Mouse (Mus musculus): ENCODE measurements around the gene Epx. TPM values are rescaled to one million over a fixed set of nuclear protein-coding genes. Genes with fewer than 3 reads are reported as not detected.

The Epx gene
- polyA plus RNA-seq, 2 experiments from 2014 or later = not detected

DNA sequence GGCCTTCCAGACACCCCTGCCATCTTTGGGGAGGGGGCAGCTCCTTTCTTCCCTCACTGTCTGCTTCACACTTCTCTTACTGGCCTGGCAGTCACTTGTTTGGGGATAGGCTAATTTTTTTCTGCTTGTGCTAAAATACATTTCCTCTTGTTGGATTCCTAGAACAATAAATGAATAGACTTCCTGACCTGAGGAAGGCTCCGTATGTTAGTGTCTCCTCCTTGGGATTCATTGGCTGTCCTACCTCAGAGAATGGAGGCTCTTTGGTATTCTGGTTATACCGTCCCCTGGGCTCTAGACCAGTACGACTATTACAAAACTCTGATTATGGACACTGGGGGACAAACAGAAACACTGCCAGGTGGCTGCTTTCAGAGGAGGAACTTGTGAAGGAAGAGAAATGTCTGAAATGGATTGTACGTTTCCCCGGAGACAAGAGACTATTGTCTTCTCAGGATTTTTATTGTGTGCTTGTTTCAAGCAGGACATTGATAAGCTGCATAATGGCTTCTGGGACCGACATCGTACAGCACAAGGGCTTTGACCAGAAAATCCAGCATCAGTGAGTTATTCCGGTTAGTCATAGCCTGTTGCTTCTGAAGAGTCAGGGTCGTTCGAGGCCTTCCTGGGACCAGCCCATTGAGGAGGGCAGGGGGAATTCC, 47.0 kb downstream of the Epx start, which contains the start of gene Lpo:
Gene Lpo (minus strand): TSS at position 51 of the 662 bp plus-strand sequence.
- ATAC-seq = no peak

DNA sequence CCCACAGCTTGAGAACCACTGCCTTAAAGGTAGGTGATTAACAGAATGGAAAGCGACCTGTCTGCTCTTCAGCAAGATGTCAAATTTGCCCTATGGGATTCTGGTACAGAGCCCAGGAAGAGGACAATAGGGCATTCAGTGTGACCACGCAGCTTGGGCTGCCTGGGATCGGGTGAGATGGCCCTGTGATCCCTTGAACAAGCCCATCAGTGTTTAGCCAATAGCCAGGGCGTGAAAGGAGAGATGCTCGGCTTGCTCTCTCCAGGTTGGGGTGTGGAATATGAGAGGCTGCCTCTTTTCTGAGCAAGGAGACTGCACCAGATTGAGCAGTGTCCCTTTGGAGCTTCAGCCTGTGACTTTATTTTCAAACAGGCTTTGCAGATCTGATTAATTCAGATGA, 53.8 kb downstream of the Epx start:
- ATAC-seq = no peak

DNA sequence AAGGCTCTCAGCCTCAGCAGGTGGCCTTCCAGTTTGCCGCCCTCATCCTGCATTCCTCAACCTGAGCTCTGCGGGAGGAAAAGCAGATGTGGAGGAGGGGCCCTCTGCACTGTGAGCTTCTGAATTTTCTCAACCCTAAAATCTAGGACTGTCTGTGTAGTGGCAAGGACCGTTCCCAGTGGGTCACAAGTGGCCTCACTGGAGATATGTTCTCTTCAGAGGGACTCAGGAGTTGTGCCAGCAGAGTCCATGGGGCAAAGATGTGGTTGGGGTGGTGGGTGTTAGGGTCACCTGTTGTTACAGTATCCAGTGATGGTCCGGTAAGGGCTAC, 57.9 kb downstream of the Epx start:
- no peak for ATAC-seq

DNA sequence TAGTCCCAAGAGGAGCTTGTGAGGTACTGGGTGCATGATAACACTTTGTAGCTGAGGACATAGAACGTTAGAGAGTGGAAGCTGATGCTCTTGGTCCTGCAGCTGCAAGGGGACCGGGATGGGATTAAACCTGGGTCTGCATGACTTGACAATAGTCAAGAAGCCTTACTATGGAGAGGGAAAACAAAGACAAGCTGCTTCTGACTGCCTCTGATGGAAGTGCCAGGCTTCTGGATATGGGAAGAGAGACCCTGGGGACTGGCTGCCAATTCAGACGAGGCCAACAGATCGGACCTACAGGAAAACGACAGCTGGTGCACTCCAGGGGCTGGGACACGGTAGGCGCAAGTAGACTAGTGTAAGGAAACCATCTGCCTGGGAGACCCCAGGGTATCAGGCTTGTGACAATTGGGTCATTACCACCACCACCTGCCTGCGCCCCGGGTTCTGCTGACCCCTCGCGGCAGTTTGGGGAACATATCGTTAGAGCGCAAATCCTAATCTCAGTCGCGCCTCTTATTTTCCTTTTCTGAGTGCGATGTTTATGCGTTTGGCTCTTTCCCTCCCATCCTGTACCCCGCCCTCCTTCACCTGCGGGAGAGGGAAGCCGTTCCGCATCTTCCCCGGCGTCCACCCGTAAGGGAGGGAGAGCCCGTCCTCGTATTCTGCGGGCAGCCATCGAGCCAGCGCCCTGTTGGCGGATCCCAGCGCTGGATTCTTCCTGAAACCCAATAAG, 58.5 kb downstream of the Epx start:
- peak; percentile 66 for ATAC-seq

DNA sequence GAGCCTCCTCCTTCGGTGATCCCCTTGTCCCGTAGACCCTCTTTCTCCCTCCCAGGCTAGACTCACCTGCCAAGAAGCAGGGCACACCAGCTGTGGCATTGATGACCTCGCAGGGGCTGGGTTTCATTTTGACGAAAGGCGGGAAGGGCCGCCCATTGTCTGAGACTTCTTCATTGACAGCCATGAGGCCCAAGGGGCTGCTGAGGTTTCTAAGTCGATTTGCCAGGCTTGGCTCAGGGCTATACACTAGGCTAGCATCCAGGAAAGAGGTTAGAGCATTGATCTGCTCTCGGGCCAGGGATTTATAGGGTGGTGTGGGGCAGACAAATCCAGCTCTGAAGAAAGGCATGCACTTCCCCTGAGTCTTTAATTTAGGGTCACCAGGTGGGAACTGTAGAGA, 60.5 kb downstream of the Epx start:
- ATAC-seq = no peak

Other genes starting within 250 kb of the Epx start
- 10 to 100 TPM; 24.9 to 25.4 TPM for gene Rnf43, start 212.8 kb downstream of the Epx start, polyA plus RNA-seq (2017; shearing (Covaris generic))
- gene Supt4a, start 138.0 kb downstream of the Epx start, polyA plus RNA-seq (2017; shearing (Covaris generic)) = 100 to 1,000 TPM; 346 to 405 TPM
- 1 to 10 TPM; 3.1 to 3.7 TPM for gene Tspoap1, start 115.0 kb downstream of the Epx start, polyA plus RNA-seq (2017; shearing (Covaris generic))
- gene Mpo, start 82.0 kb downstream of the Epx start, polyA plus RNA-seq (2017; shearing (Covaris generic)) = not detected
- gene Lpo, start 47.2 kb downstream of the Epx start, polyA plus RNA-seq (2017; shearing (Covaris generic)) = not detected
- 1 to 10 TPM; 5.1 to 9.9 TPM for gene Mks1, start 22.3 kb downstream of the Epx start, polyA plus RNA-seq (2017; shearing (Covaris generic))
- not detected for gene Olfr462, start 16.7 kb upstream of the Epx start, polyA plus RNA-seq (2017; shearing (Covaris generic))
- not detected for gene Olfr463, start 21.9 kb upstream of the Epx start, polyA plus RNA-seq (2017; shearing (Covaris generic))
- not detected for gene Olfr464, start 45.4 kb upstream of the Epx start, polyA plus RNA-seq (2017; shearing (Covaris generic))
- 1 to 10 TPM; 4.0 to 4.6 TPM for gene Dynll2, start 112.0 kb upstream of the Epx start, polyA plus RNA-seq (2017; shearing (Covaris generic))
- 10 to 100 TPM; 23.5 to 47.7 TPM for gene Srsf1, start 171.8 kb upstream of the Epx start, polyA plus RNA-seq (2017; shearing (Covaris generic))
- 10 to 100 TPM; 23.6 to 25.6 TPM for gene Vezf1, start 192.7 kb upstream of the Epx start, polyA plus RNA-seq (2017; shearing (Covaris generic))
- gene Cuedc1, start 222.5 kb upstream of the Epx start, polyA plus RNA-seq (2017; shearing (Covaris generic)) = 1 to 10 TPM; 4.1 to 9.9 TPM

Data from CD4-positive, CD25-positive, alpha-beta regulatory T cell, adult 4 months (primary cell).